Mouse (Mus musculus) embryo, embryonic 9.5 days (tissue): Measurements from ENCODE around the gene Slc12a6.
"Not testable (repeated sequence)": the region's sequence is repeated elsewhere in the genome, so short reads cannot be mapped to it uniquely, and the experiment has no call there.

ENCODE experiments used
- DNase-seq: peaks from one replicate; pipeline ENCODE4 v3.0.0-alpha.2; 2017; ENCODE audit errors: extremely low spot score

The Slc12a6 gene

GRCm38 (mm10) chr2:112262779-112263295 is 2.8 kb upstream of the Slc12a6 start:
- no peak for DNase-seq

GRCm38 (mm10) chr2:112264364-112264763 is 1.3 kb upstream of the Slc12a6 start:
- no peak for DNase-seq

GRCm38 (mm10) chr2:112266242-112266592 is 592 bp downstream of the Slc12a6 start, which contains the start of gene Gm21985:
Gene Gm21985 (plus strand): TSS chr2:112266314.
- DNase-seq: peak; percentile 37

- DNase-seq: no peak
These were observed 1.2 kb downstream of the Slc12a6 start for GRCm38 (mm10) chr2:112266780-112267179.

DNA sequence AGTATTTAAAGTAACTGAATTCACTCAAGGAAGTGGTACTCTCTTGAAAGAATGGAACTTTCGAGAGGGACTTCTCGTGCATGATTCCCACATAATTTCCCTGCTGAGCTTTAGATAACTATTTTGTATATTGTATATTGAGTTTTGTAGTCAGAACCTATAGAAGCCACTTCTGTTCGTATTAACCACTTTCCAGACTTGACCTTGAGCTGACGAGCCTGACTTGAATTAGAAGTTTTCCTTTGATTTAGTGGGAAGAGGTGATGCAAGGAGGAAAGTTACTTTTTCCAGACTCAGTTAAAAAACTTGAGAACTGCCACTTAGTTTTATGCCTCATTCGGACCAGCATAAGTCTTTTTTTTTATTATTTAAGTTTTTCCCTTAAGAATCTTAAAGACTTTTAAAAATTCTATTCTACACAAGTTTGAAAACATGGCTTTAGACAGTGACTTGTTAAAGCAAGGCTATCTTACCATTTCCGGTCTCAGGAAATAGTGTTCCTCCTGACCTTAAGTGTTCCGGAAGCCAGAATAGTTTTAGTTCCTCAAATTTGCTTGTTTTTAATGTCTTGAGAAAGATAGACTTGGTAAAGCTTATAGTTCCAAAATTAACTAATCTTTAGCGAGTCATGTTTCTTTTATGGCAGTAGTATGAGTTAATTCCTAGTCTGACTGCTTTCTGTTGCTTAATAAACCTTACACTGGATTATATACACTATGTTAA is 2.1 kb downstream of the Slc12a6 start:
- no peak for DNase-seq

GRCm38 (mm10) chr2:112270011-112270410 is 4.4 kb downstream of the Slc12a6 start:
- no peak for DNase-seq

DNA sequence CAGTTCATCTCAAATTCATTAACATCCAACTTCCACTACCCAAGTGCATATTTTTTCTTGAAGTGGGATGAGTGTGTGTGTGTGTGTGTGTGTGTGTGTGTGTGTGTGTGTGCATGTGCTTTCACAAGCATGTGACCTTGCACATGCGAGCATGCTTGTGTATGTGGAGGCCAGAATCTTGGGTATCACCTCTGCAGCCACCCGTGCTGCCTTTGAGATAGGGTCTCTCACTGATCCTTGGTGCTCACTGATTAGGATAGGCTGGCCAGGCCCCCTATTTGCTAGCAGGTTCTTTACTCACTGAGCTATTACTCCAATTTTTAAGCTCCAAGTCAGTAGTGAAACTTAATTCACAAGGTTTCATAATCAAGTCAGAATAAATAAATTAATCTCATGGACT is 7.3 kb downstream of the Slc12a6 start:
- no peak for DNase-seq

DNA sequence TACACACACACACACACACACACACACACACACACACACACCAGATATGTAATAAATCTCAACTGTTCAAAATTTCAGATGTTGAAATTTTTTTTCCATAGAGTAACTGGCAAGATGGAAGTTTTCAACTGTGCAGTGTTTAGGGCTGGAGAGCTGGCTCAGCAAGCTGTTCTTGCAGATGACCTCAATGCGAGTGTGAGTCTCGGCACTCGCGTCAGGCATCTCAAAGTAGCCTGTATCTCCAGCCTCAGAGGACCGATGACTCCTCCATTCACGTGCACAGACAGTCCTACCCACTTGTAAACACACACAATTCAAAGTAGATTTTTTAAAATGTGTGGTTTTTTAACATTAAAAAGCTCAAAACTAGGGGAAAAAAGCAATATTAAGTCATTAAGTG is 7.8 kb downstream of the Slc12a6 start:
- DNase-seq: no peak

GRCm38 (mm10) chr2:112276870-112277269 is 11.2 kb downstream of the Slc12a6 start:
- DNase-seq: no peak

DNA sequence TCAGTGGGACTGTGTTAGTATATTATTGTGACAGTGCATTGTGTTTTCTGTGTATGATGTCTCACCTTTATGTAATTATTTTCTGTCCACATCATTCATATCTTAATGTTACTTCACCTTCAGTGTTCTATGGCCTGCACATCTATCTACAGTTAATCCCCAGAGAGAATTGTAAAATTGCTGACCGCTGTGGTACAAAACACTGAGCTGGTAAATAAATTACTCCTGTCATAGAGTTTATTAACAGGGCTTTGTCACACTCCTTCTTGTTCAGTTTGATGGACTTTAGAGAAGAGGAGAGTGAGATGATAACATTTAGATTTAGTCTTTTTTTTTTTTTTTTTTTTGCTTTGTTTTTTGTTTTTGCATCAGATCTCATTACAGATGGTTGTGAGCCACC is 17.2 kb downstream of the Slc12a6 start:
- no peak for DNase-seq

DNA sequence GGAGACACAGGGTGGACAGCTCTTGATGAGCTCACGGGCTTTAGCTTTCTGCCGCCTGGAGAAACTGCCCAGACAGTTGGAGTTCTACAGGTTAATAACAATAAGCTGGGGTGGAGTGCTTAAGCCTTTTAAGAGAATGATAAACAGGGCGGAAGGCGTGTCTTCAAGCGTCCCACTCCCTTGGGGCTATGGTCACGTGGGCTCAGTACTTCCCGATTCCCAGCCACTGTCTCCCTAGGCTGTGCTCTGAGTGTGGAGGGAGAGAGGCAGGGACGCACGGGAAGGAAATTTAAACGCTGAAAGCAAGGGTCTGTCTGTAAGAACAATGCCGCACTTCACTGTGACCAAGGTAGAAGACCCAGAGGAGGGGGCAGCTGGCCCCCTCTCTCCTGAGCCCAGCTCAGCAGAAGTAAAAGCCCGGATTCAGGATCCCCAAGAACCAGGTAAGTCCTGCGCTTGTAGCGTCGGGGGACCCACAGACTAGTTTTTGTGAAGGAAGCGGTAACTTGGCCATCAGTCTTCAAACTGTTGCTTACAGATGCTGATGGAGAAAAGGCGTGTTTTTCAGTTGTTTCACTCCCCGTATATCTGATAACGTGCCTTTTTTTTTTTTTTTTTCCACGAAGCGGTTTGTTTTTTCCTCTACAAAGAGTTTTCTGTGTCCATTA is 18.9 kb downstream of the Slc12a6 start:
- DNase-seq: peak; percentile 58

DNA sequence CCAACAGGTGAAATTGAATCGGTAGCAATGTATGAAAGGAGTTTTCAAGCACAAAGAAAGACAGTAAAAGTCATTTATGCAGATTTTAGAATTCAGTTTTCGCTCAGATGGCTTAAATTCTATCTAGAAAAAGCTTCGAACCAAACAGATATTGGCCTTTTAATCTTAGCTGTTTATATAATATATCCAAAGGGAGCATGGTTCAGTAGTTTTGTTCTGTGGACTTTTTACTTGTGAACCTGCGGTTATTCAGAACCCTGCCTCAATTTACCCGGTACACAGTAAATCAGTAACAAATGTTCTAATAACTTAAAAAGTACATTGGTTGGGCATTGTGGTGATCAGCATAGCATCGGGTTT is 19.4 kb downstream of the Slc12a6 start:
- DNase-seq: no peak

- not testable (repeated sequence) for DNase-seq
These were observed 20.4 kb downstream of the Slc12a6 start for GRCm38 (mm10) chr2:112286062-112286461.

- DNase-seq: no peak
These were observed 21.4 kb downstream of the Slc12a6 start for GRCm38 (mm10) chr2:112287059-112287458.

DNA sequence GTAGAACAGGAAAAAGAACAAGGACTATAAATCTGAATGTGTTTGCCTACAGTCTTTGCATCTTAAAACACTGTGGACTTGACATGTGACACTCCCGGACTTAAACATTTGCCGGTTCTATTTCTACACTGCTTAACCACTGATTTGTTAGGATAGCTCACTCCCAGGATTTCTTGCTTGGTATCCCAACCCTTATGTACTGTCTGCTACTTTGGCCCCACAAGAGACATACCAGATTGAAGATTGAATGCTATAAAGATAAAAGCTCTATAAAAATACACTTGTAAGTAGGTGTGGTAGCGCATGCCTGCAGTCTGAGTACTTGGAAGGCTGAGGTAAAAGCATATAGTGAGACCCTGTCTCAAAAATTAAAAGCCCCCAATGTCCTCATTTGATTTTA is 23.9 kb downstream of the Slc12a6 start:
- no peak for DNase-seq

DNA sequence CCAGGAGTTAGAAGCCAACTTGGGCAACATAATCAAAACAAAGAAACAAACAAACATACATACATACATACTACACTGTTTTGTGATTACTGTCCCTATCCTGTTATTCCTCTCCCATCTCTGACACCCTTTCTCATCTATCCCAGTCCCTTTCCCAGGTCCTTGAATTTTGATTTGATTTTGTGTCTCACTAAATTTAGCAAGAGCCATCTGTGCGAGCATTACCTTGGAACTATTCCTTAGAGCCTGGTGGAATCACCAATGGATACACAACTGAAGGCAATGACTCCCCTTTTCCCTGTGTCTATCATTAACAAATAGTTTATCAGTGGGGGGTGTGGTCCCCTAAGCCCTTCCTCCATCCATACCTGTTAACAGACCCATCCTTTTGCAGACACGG is 27.2 kb downstream of the Slc12a6 start:
- no peak for DNase-seq

DNA sequence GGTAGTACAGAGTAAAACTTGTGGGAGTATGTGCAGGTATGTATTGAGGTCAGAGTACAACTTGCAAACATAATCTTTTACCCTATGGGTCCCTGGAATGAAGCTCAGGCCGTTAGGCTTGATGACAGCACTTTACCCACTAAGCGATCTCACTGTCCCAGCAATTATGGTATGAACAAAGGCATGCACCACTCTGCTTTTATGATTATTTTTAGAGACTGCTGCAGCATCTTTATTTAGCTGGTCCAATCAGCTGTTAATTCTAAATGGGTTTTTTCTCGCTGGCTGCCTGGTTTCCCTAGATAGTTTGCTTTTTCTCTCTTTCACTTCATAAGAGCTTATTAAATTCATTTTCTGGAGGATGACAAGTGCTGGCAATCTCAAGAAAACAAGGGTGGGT is 30.6 kb downstream of the Slc12a6 start:
- DNase-seq: no peak

DNA sequence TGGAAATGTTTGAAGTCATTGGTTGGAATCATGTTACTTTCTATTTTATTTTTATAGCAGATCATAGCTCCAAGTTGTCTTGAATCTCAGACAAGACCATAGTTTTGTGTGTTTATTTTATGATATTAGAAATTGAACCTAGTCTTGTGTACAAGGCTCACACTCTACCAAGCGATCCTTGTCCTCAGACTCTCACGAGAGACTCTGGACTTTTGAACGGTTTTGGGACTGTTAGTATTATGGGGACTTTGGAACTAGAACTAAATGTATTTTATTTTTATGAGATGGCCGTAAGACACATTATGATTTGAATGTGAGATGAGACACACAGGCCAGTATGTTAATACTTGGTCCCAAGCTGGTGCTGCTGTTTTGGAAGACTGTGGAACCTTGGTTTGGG is 32.6 kb downstream of the Slc12a6 start:
- DNase-seq: no peak

- DNase-seq: no peak
These were observed 43.0 kb downstream of the Slc12a6 start for GRCm38 (mm10) chr2:112308671-112309070.

- no peak for DNase-seq
These were observed 43.6 kb downstream of the Slc12a6 start for GRCm38 (mm10) chr2:112309161-112309600.

GRCm38 (mm10) chr2:112315638-112316037 is 50.0 kb downstream of the Slc12a6 start:
- no peak for DNase-seq

GRCm38 (mm10) chr2:112318227-112318626 is 52.6 kb downstream of the Slc12a6 start:
- no peak for DNase-seq

GRCm38 (mm10) chr2:112318905-112319304 is 53.3 kb downstream of the Slc12a6 start:
- DNase-seq: no peak
